Mouse (Mus musculus) neutrophil, adult 5-6 weeks (primary cell): ENCODE measurements around the gene Vasp. TPM values are rescaled to one million over a fixed set of nuclear protein-coding genes. Genes with fewer than 3 reads are reported as not detected.

Source experiments
- ATAC-seq: fragments of 151-379, 151-347 bp; 2 replicates; pipeline ENCODE4 v1.8.0; 2017; ENCODE audit warnings: mild to moderate bottlenecking, moderate TSS enrichment; ENCODE audit not compliant: insufficient number of reproducible peaks, poor library complexity, low FRiP score, severe bottlenecking; ENCODE audit errors: extremely low read depth
- total RNA-seq: library from RNA; stranded (forward); fragments of 200-1000 nt; gene quantifications from 2 replicates; pipeline ENCODE4 v1.2.3, GENCODE M21; 2017

The Vasp gene
- total RNA-seq, 1 experiment from 2014 or later: 419 TPM

- no peak for ATAC-seq
Measured at GRCm38 (mm10) chr7:19305413-19305735, 33.8 kb upstream of the Vasp start.

- no peak for ATAC-seq
Measured at GRCm38 (mm10) chr7:19304501-19305412, 33.1 kb upstream of the Vasp start.

GRCm38 (mm10) chr7:19303770-19304169 is 32.2 kb upstream of the Vasp start:
- ATAC-seq: peak; percentile 42

- ATAC-seq: no peak
Measured at GRCm38 (mm10) chr7:19303046-19303305, 31.4 kb upstream of the Vasp start.

GRCm38 (mm10) chr7:19302264-19303045 is 30.8 kb upstream of the Vasp start:
- ATAC-seq: no peak

- no peak for ATAC-seq
Measured at GRCm38 (mm10) chr7:19301461-19302263, 30.0 kb upstream of the Vasp start.

- peak; percentile 69 for ATAC-seq
Measured at GRCm38 (mm10) chr7:19300501-19301421, 29.1 kb upstream of the Vasp start.

- no peak for ATAC-seq
Measured at GRCm38 (mm10) chr7:19299194-19299593, 27.6 kb upstream of the Vasp start.

- ATAC-seq: no peak
Measured at GRCm38 (mm10) chr7:19297794-19298193, 26.2 kb upstream of the Vasp start.

- ATAC-seq: no peak
Measured at GRCm38 (mm10) chr7:19297034-19297433, 25.4 kb upstream of the Vasp start.

- ATAC-seq: peak; percentile 85
Measured at GRCm38 (mm10) chr7:19295503-19296185, 24.0 kb upstream of the Vasp start.

GRCm38 (mm10) chr7:19290969-19291596 is 19.5 kb upstream of the Vasp start:
- ATAC-seq: no peak

- peak; percentile 34; the same call in 1 of the 2 replicates for ATAC-seq
Measured at GRCm38 (mm10) chr7:19284763-19285162, 13.1 kb upstream of the Vasp start.

GRCm38 (mm10) chr7:19283406-19283804 is 11.8 kb upstream of the Vasp start:
- ATAC-seq: no peak

- 0 out of 2 replicates have a peak, but pooled peaks have one; percentile 20 for ATAC-seq
Measured at GRCm38 (mm10) chr7:19282791-19283405, 11.3 kb upstream of the Vasp start.

- ATAC-seq: peak; percentile 34
Measured at GRCm38 (mm10) chr7:19282385-19282784, 10.8 kb upstream of the Vasp start, which contains the start of gene Rtn2. Gene Rtn2, plus strand, starts transcription at chr7:19282624.

GRCm38 (mm10) chr7:19281680-19282304 is 10.2 kb upstream of the Vasp start:
- ATAC-seq: peak; percentile 47
